Mouse (Mus musculus) intestine, postnatal 0 days (tissue): ENCODE results near the gene Dus1l. TPM values are rescaled to one million over a fixed set of nuclear protein-coding genes. Genes with fewer than 3 reads are reported as not detected.

Source experiments
- ATAC-seq: fragments of 200-750 bp; cut with Nextera tagmentation; 2 replicates; pipeline ENCODE4 v1.8.0; 2017; ENCODE audit warnings: mild to moderate bottlenecking, moderate TSS enrichment, moderate library complexity
- H3K27ac ChIP-seq: fragments of 300-500 bp; sonication (generic); 2 replicates; pipeline ENCODE4 v1.5.1; 2014; ENCODE audit warnings: mild to moderate bottlenecking, low read depth, low read length, moderate library complexity
- H3K27me3 ChIP-seq: fragments of 300-500 bp; sonication (generic); replicated peaks from 2 replicates; pipeline ENCODE4 v1.6.1; 2014; ENCODE audit warnings: low read length, mixed read lengths; ENCODE audit not compliant: control insufficient read depth, insufficient read depth
- H3K36me3 ChIP-seq: fragments of 300-500 bp; sonication (generic); 2 replicates; pipeline ENCODE4 v1.6.1; 2014; ENCODE audit warnings: mild to moderate bottlenecking, moderate library complexity; ENCODE audit not compliant: control insufficient read depth, insufficient read depth
- H3K4me1 ChIP-seq: fragments of 300-500 bp; sonication (generic); replicated peaks from 2 replicates; pipeline ENCODE4 v1.6.1; 2014; ENCODE audit warnings: antibody characterized with exemption, low read length, mixed read lengths; ENCODE audit not compliant: control insufficient read depth, insufficient read depth
- H3K4me2 ChIP-seq: fragments of 300-500 bp; sonication (generic); replicated peaks from 2 replicates; pipeline ENCODE4 v1.6.1; 2014; ENCODE audit warnings: low read depth, mild to moderate bottlenecking, moderate library complexity
- H3K4me3 ChIP-seq: fragments of 300-500 bp; sonication (generic); 2 replicates; pipeline ENCODE4 v1.5.1; 2014; ENCODE audit warnings: low read depth, low read length
- H3K9ac ChIP-seq: fragments of 300-500 bp; sonication (generic); 2 replicates; pipeline ENCODE4 v1.6.1; 2014; ENCODE audit warnings: mild to moderate bottlenecking, low read depth, low read length
- H3K9me3 ChIP-seq: fragments of 300-500 bp; sonication (generic); 2 replicates; pipeline ENCODE4 v1.6.1; 2016; ENCODE audit warnings: mixed run types; ENCODE audit not compliant: control insufficient read depth
- CTCF ChIP-seq: sonication (generic); IDR thresholded peaks from 2 replicates; pipeline ENCODE4 v1.5.1; 2016; ENCODE audit warnings: low read depth, mild to moderate bottlenecking, control low read depth, antibody characterized with exemption, moderate library complexity
- WGBS: fragments of 180-500 bp; shearing (Covaris S2); extraction: QIAGEN DNeasy Blood & Tissue Kit; methylation state at CpG from one replicate; pipeline ENCODE4 v1.1.7; 2014; 5-methylcytosine and 5-hydroxymethylcytosine counted together
- polyA plus RNA-seq: library from polyadenylated mRNA; unstranded; fragments of >200 nt; fragmentation: Nextera tagmentation; extraction: Ambion mirVana; gene quantifications from 2 replicates; pipeline ENCODE4 v1.2.1, GENCODE M21; 2015

Dus1l gene
- polyA plus RNA-seq, 1 experiment from 2014 or later, result 45.5 TPM

GRCm38 (mm10) chr11:120761811-120762671, 34.2 kb downstream of the Dus1l start:
- peak overlapping the region; percentile 22; the same call in 1 of the 2 replicates for H3K9ac ChIP-seq
- peak; percentile 90 for ATAC-seq
- no peak overlapping the region for H3K4me3 ChIP-seq
- H3K36me3 ChIP-seq, result no peaks in the 10 kb centered on the region
- peak overlapping the region; percentile 49 for H3K4me2 ChIP-seq
- peak overlapping the region; percentile 92 for H3K27ac ChIP-seq
- peak; percentile 46 for TF ChIP-seq CTCF
- 50% methylated on average over 14 of the region's 14 CpGs for WGBS
- peaks cover 3% of the 10 kb centered on the region; the same call in 1 of the 2 replicates for H3K9me3 ChIP-seq
- no peaks in the 10 kb centered on the region for H3K27me3 ChIP-seq
- H3K4me1 ChIP-seq, result no peaks in the 10 kb centered on the region

GRCm38 (mm10) chr11:120760236-120760635, 36.0 kb downstream of the Dus1l start:
- Histone ChIP-seq H3K9me3 (peaks cover 3% of the 10 kb centered on the region; the same call in 1 of the 2 replicates), H3K4me3 (no peak overlapping the region), H3K27me3 (no peaks in the 10 kb centered on the region), H3K4me1 (no peaks in the 10 kb centered on the region), H3K36me3 (no peaks in the 10 kb centered on the region), H3K27ac (no peak overlapping the region), H3K4me2 (no peak overlapping the region), H3K9ac (no peak overlapping the region)
- TF ChIP-seq CTCF, result no peak
- ATAC-seq, result no peak
- 82% methylated on average over 9 of the region's 9 CpGs for WGBS

- no peak overlapping the region for H3K4me3 ChIP-seq
- no peak for ATAC-seq
- WGBS, result 72% methylated on average over 4 of the region's 4 CpGs
- H3K9me3 ChIP-seq, result no peaks in the 10 kb centered on the region
- H3K27ac ChIP-seq, result no peak overlapping the region
- H3K9ac ChIP-seq, result no peak overlapping the region
- no peaks in the 10 kb centered on the region for H3K36me3 ChIP-seq
- no peak overlapping the region for H3K4me2 ChIP-seq
- no peaks in the 10 kb centered on the region for H3K27me3 ChIP-seq
- H3K4me1 ChIP-seq, result no peaks in the 10 kb centered on the region
- TF ChIP-seq CTCF, result no peak
Measured at GRCm38 (mm10) chr11:120751606-120752005, 44.6 kb downstream of the Dus1l start.

GRCm38 (mm10) chr11:120749430-120749829, 46.8 kb downstream of the Dus1l start:
- no peaks in the 10 kb centered on the region for H3K4me1 ChIP-seq
- no peak overlapping the region for H3K27ac ChIP-seq
- no peaks in the 10 kb centered on the region for H3K9me3 ChIP-seq
- H3K4me3 ChIP-seq, result no peak overlapping the region
- H3K36me3 ChIP-seq, result no peaks in the 10 kb centered on the region
- WGBS, result 62% methylated on average over 8 of the region's 8 CpGs
- H3K9ac ChIP-seq, result no peak overlapping the region
- TF ChIP-seq CTCF, result peak; percentile 61
- H3K27me3 ChIP-seq, result no peaks in the 10 kb centered on the region
- H3K4me2 ChIP-seq, result no peak overlapping the region
- no peak for ATAC-seq

GRCm38 (mm10) chr11:120747974-120748373, 48.2 kb downstream of the Dus1l start:
- Histone ChIP-seq H3K4me1 (no peaks in the 10 kb centered on the region), H3K9ac (no peak overlapping the region), H3K4me3 (no peak overlapping the region), H3K36me3 (no peaks in the 10 kb centered on the region), H3K27ac (no peak overlapping the region), H3K27me3 (no peaks in the 10 kb centered on the region), H3K4me2 (no peak overlapping the region), H3K9me3 (no peaks in the 10 kb centered on the region)
- no peak for TF ChIP-seq CTCF
- 0 out of 2 replicates have a peak, but pooled peaks have one; percentile 11 for ATAC-seq
- 40% methylated on average over 4 of the region's 4 CpGs for WGBS

GRCm38 (mm10) chr11:120744121-120744701, 52.0 kb downstream of the Dus1l start:
- no peak for TF ChIP-seq CTCF
- Histone ChIP-seq H3K27me3 (no peaks in the 10 kb centered on the region), H3K36me3 (no peaks in the 10 kb centered on the region), H3K27ac (no peak overlapping the region), H3K9ac (no peak overlapping the region), H3K4me2 (no peak overlapping the region), H3K4me1 (no peaks in the 10 kb centered on the region), H3K9me3 (no peaks in the 10 kb centered on the region), H3K4me3 (no peak overlapping the region)
- WGBS, result 50% methylated on average over 7 of the region's 7 CpGs
- peak; percentile 68 for ATAC-seq
